Mouse (Mus musculus): Measurements from ENCODE around the gene Adamts20. TPM values are rescaled to one million over a fixed set of nuclear protein-coding genes. Genes with fewer than 3 reads are reported as not detected.

Adamts20 gene
- polyA plus RNA-seq, 1 experiment from 2014 or later: 0.33 TPM

DNA sequence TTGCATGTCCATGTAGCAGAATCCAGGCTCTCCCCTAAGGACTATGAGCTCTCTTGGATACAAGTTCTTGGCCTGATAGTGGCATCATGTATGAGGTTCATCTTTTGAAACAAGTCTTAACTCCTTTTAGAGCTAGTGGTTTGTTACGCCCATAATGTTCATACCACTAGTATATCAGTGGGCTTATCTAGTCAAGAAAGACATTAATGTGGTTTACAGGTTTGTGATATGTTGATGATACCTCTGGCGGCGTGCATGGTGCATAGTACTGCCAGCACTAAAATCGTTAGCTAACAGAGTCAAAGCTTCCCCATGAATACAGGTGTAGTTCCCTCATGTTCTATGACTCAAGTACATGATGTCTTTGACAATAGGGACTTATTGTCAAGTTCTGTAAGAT, 205.7 kb downstream of the Adamts20 start:
- WGBS (ENCODE audit: insufficient replicate concordance): 60% methylated on average over 4 of the region's 4 CpGs
- no peaks in the 10 kb centered on the region for H3K27me3 ChIP-seq (replicated peaks)
- H3K4me3 ChIP-seq: no peak overlapping the region
- no peak overlapping the region for H3K4me2 ChIP-seq
- no peaks in the 10 kb centered on the region for H3K4me1 ChIP-seq
- no peak overlapping the region for H3K27ac ChIP-seq
- no peaks in the 10 kb centered on the region for H3K9me3 ChIP-seq (replicated peaks)
- no peak for ATAC-seq
- H3K36me3 ChIP-seq: no peaks in the 10 kb centered on the region
- H3K9ac ChIP-seq: no peak overlapping the region

DNA sequence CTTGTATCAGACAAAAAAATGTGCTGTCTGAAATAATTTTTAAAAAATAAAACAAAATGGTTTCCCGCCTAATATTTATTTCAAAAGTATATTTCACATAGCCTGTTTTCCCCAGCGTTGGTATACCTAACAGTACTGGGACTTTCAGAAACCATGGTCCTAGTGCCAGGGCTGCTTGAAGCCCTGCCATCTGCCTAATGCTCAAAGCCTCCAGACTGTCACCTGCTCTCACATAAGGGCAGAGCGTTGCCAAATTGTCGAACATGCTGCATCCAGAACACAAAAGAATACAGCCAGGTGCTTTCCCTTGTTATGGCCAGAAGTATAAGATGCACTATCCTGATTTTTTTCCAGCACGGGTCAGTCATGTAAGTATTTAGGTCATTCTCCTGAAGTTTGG, 209.7 kb downstream of the Adamts20 start:
- H3K27me3 ChIP-seq (replicated peaks): no peaks in the 10 kb centered on the region
- no peaks in the 10 kb centered on the region for H3K4me1 ChIP-seq
- no peak overlapping the region for H3K27ac ChIP-seq
- H3K36me3 ChIP-seq: no peaks in the 10 kb centered on the region
- H3K9ac ChIP-seq: no peak overlapping the region
- no peaks in the 10 kb centered on the region for H3K9me3 ChIP-seq (replicated peaks)
- H3K4me2 ChIP-seq: no peak overlapping the region
- no peak overlapping the region for H3K4me3 ChIP-seq
- 73% methylated on average over 5 of the region's 5 CpGs for WGBS (ENCODE audit: insufficient replicate concordance)
- ATAC-seq: no peak

DNA sequence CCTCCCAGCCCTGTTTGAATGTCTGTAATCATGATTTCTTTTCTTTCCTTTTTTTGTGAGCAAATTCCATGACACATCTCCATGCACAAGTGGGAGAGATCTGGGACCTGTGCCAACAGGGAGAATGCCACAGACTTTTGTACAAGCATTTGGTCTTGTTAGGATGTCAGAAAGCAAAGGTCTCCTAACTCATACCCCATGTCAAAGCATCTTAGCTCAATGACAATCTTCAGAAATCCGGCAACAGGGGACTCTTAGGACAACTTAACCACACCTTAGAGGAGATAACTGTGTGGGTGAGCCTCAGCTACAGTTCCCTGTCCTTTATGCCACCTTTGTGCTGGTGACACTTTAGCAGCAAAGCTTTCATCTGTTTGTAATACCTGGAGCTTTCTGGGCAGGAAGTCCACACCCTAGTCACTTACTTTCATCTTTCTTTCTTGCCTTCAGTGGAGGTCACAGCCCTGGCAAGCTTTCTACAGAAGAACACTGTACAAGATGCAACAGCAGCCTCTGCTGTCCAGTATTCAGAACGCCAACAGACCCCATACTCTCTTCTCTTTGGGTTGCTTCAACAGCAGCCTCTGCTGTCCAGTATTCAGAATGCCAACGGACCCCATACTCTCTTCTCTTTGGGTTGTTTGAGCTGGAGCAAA, 210.2 kb downstream of the Adamts20 start:
- H3K9me3 ChIP-seq (replicated peaks): no peaks in the 10 kb centered on the region

DNA sequence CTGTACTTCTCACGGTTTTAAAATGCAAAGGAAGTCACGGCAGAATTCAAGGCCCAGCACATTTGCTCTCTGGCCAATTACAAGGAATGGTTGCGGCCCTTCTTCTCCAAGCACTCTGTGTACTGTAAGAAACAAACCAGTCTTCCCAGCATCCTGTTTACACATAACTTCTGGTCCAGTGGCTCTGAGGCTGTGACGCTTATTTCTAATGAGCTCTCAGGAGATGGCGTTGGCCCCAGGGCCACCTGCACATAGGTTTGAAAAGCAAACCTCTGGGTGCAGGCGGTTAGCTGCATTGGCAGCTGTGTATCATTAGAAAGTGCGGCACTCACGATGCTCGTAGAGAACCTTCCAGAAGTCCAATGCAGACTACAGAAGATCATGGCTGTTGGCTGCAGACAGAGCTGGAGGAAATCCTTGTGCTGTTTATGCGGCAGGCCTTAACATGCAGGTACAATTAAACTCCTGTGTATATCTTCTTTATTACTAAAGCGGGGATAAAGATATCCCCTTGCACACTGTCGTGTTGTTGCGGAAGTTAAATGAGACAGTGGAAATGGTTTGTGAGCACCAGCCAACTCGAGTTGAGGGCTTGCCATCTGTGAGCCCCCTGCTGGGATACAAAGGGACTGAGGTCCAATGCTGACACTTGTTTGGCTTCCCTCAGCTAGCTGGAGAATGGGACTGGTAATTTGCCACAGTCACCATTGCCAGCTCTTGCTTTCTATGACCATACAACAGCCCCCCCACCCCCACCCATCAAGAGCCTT, 210.9 kb downstream of the Adamts20 start:
- H3K4me2 ChIP-seq: no peak overlapping the region
- H3K27me3 ChIP-seq (replicated peaks): no peaks in the 10 kb centered on the region
- H3K9ac ChIP-seq: no peak overlapping the region
- H3K27ac ChIP-seq: no peak overlapping the region
- no peak for ATAC-seq
- WGBS (ENCODE audit: insufficient replicate concordance): 75% methylated on average over 14 of the region's 14 CpGs
- no peaks in the 10 kb centered on the region for H3K36me3 ChIP-seq
- H3K4me3 ChIP-seq: no peak overlapping the region
- no peaks in the 10 kb centered on the region for H3K4me1 ChIP-seq
- no peaks in the 10 kb centered on the region for H3K9me3 ChIP-seq (replicated peaks)

More for the DNA sequence above, 210.2 kb downstream of the Adamts20 start:
- Histone ChIP-seq H3K27ac (no peak overlapping the region), H3K4me1 (no peaks in the 10 kb centered on the region), H3K4me3 (no peak overlapping the region), H3K27me3 (replicated peaks) (no peaks in the 10 kb centered on the region), H3K4me2 (no peak overlapping the region), H3K36me3 (no peaks in the 10 kb centered on the region), H3K9ac (no peak overlapping the region)
- WGBS (ENCODE audit: insufficient replicate concordance): 46% methylated on average over 3 of the region's 3 CpGs
- no peak for ATAC-seq

DNA sequence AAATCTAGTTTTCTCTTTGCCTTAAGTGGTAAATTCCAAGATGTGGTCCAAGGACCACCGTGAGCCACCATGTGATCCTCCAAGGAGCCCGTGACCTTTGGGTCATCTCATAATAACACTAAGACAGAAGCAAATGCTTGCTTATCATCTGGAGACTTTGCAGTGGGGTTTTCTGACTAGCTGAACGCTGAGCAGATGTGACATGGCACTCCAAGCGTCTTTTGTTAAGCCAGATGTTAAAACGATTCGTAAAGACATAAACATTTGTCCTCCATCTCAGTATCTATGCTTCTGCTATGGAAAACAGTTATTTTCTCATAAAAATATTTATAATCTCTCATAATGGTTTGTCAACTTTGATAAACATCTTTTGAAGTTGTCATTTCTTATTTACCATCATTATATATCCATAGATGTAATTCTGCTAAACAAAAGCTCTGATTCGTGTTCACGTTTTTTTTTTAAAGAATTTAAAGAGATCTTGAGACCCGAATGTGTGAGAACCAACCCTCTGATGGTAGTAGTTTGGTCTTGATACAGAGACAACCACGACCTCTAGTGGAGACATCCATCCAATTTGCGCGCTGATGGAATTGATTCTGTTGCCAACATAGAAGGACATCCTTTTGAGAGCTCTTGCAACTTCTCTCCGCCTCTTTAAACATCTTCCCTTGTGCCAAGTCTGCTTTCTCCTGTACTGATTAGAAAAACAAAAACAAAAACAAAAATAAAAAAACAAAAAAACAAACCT, 212.1 kb downstream of the Adamts20 start:
- H3K36me3 ChIP-seq: no peaks in the 10 kb centered on the region
- no peak for ATAC-seq
- H3K27ac ChIP-seq: no peak overlapping the region
- H3K27me3 ChIP-seq (replicated peaks): no peaks in the 10 kb centered on the region
- H3K4me3 ChIP-seq: no peak overlapping the region
- no peaks in the 10 kb centered on the region for H3K9me3 ChIP-seq (replicated peaks)
- H3K9ac ChIP-seq: no peak overlapping the region
- no peaks in the 10 kb centered on the region for H3K4me1 ChIP-seq
- H3K4me2 ChIP-seq: no peak overlapping the region
- WGBS (ENCODE audit: insufficient replicate concordance): 58% methylated on average over 13 of the region's 13 CpGs

DNA sequence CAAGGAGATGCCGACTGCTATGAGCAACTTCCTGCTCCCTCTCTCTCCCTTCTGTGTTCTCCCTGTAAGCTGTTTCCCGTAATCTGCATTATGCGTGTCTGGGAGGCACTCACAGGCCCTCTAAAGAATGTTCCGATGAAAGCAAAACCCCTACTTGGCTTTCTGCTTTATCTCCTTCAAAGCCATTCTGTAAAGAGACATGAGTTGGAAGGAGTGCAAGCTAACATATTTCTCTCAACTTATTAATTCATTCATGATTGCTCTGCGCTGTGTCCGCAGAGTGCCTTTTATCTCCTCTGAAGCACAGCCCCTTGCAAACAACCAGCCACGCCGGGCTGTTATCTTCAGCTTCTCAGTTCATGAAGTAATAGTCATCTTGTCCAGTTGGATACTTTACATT, 215.5 kb downstream of the Adamts20 start:
- WGBS (ENCODE audit: insufficient replicate concordance): 54% methylated on average over 8 of the region's 8 CpGs
- Histone ChIP-seq H3K4me3 (no peak overlapping the region), H3K36me3 (no peaks in the 10 kb centered on the region), H3K4me1 (no peaks in the 10 kb centered on the region), H3K9ac (no peak overlapping the region), H3K27me3 (replicated peaks) (no peaks in the 10 kb centered on the region), H3K9me3 (replicated peaks) (no peaks in the 10 kb centered on the region), H3K27ac (no peak overlapping the region), H3K4me2 (no peak overlapping the region)
- no peak for ATAC-seq

DNA sequence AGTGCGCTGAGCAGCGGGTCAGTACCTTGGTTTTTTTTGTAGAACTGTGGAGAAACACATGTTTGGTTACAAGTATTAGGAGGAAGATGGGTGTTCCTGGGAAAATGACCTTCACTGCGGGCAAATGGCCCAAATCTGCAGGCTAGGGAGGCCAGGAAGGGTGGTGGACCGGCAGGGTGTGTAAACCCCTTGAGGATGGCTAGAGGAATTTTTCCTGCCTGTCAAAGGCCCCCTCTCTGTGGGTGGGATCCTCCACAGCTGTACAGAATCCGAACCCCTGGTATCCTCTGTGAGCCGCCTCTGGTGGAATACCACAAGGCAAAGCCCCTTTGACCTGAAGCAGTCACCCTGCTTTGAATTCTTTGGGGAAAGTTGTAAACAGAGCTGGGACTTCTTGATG, 216.8 kb downstream of the Adamts20 start:
- no peaks in the 10 kb centered on the region for H3K4me1 ChIP-seq
- 56% methylated on average over 6 of the region's 6 CpGs for WGBS (ENCODE audit: insufficient replicate concordance)
- no peak overlapping the region for H3K27ac ChIP-seq
- H3K9me3 ChIP-seq (replicated peaks): no peaks in the 10 kb centered on the region
- H3K9ac ChIP-seq: no peak overlapping the region
- no peaks in the 10 kb centered on the region for H3K27me3 ChIP-seq (replicated peaks)
- no peak overlapping the region for H3K4me3 ChIP-seq
- no peak overlapping the region for H3K4me2 ChIP-seq
- no peaks in the 10 kb centered on the region for H3K36me3 ChIP-seq
- no peak for ATAC-seq

DNA sequence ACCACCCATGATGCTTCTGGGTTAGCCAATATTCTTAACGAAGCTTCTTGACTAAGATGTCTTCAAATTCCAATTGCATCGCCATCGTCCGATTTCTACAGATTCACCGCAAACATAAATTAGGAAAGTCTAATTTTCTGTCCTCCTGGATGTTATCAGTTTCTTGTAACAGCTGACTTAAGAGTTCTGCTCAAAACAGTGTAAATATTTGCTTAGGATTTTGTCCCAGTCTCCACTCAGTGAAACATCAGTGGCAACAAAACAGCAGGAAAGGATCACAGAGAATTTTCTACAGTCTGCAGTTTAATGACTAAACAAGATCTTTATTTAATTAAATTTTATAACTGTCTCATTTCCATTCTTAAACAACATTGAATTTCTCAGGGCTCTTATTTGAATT, 218.5 kb downstream of the Adamts20 start:
- no peak overlapping the region for H3K27ac ChIP-seq
- H3K27me3 ChIP-seq (replicated peaks): no peaks in the 10 kb centered on the region
- ATAC-seq: no peak
- H3K4me1 ChIP-seq: no peaks in the 10 kb centered on the region
- H3K4me3 ChIP-seq: no peak overlapping the region
- WGBS (ENCODE audit: insufficient replicate concordance): 76% methylated on average over 5 of the region's 5 CpGs
- no peak overlapping the region for H3K9ac ChIP-seq
- no peaks in the 10 kb centered on the region for H3K36me3 ChIP-seq
- H3K4me2 ChIP-seq: no peak overlapping the region
- H3K9me3 ChIP-seq (replicated peaks): no peaks in the 10 kb centered on the region

DNA sequence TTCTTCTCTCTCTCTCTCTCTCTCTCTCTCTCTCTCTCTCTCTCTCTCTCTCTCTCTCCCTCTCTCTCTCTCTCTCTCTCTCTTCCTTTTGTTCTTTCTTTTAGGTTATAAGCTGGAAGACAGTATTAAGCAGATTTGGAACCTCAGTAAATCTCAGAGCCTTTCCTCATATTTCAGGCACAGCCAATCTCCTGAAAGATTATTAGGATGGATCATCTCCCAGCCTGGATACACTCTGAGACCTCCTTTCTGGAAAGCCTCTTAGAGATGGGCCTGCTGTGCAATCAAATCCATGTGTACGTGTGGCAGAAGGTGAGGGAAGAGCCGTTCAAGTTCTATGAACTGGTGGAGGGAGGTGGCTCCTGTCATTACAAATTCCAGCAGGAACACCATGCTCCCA, 220.9 kb downstream of the Adamts20 start:
- Histone ChIP-seq H3K9ac (no peak overlapping the region), H3K4me1 (no peaks in the 10 kb centered on the region), H3K27ac (no peak overlapping the region), H3K4me2 (no peak overlapping the region), H3K4me3 (no peak overlapping the region), H3K27me3 (replicated peaks) (no peaks in the 10 kb centered on the region), H3K9me3 (replicated peaks) (no peaks in the 10 kb centered on the region), H3K36me3 (no peaks in the 10 kb centered on the region)
- no peak for ATAC-seq
- WGBS (ENCODE audit: insufficient replicate concordance): 73% methylated on average over 2 of the region's 2 CpGs

DNA sequence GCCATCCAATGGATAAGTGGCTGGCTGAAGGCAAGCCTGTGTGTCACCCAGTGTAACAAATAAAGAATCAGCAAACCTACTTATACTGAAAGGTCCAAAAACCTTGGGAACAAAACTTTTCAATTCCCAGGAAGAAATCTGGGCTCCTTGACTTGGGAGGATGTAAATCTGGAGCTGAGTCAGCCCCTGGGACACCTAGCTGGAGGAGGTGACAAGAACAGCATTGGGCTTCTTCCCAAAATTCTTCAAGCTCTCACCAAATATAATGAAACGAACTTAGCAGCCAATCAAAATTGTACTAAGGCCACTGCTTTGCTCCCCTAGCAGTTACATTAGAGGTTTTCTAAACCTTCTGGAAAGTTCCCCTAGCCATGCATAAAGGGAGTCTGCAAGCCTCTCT, 223.1 kb downstream of the Adamts20 start:
- ATAC-seq: no peak
- WGBS (ENCODE audit: insufficient replicate concordance): 63% methylated on average over 1 of the region's 1 CpGs

DNA sequence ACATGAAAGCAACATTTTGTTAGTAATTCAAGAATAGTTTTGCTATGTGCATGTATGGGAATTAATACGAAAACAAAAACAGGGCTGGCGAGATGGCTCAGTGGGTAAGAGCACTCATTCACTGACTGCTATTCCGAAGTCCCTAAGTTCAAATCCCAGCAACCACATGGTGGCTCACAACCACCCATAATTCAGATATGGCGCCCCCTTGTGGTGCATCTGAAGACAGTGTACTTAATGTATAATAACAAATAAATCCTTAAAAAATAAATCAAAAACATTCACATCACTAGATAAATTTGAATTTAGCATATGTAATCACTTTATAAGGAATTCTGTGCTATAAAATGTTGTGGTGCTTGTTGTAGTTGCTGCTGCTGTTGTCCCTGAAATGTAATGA, 225.6 kb downstream of the Adamts20 start:
- Histone ChIP-seq H3K4me2 (no peak overlapping the region), H3K36me3 (no peaks in the 10 kb centered on the region), H3K4me1 (no peaks in the 10 kb centered on the region), H3K4me3 (no peak overlapping the region), H3K9ac (no peak overlapping the region), H3K27me3 (replicated peaks) (no peaks in the 10 kb centered on the region), H3K27ac (no peak overlapping the region), H3K9me3 (replicated peaks) (no peaks in the 10 kb centered on the region)
- 65% methylated on average over 4 of the region's 4 CpGs for WGBS (ENCODE audit: insufficient replicate concordance)
- ATAC-seq: no peak

More for the DNA sequence above, 223.1 kb downstream of the Adamts20 start:
- Histone ChIP-seq H3K27ac (no peak overlapping the region), H3K36me3 (no peaks in the 10 kb centered on the region), H3K9ac (no peak overlapping the region), H3K27me3 (replicated peaks) (no peaks in the 10 kb centered on the region), H3K9me3 (replicated peaks) (no peaks in the 10 kb centered on the region), H3K4me3 (no peak overlapping the region), H3K4me2 (no peak overlapping the region), H3K4me1 (no peaks in the 10 kb centered on the region)

DNA sequence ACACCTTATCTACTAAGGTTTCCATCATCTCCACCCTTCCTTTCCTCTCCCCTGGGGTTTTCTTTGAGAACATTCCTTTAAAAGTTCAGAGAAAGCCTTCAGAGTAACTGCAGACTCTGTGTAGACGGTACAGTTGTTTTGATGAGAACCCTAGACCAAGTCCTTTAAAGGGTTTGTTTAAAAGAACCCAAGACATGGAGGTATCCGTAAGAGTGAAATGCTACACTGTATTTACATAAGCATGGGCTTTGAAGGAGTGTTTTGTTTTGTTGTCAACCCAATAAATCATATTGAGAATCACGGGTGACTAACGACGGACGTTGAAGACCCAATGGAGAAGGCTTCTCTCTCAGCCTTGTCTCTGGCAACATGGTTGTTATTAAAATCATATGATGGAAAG, 226.1 kb downstream of the Adamts20 start:
- Histone ChIP-seq H3K27ac (no peak overlapping the region), H3K4me1 (no peaks in the 10 kb centered on the region), H3K4me2 (no peak overlapping the region), H3K4me3 (no peak overlapping the region), H3K9me3 (replicated peaks) (no peaks in the 10 kb centered on the region), H3K9ac (no peak overlapping the region), H3K27me3 (replicated peaks) (no peaks in the 10 kb centered on the region), H3K36me3 (no peaks in the 10 kb centered on the region)
- 81% methylated on average over 6 of the region's 6 CpGs for WGBS (ENCODE audit: insufficient replicate concordance)
- no peak for ATAC-seq

Data from liver, embryonic 12.5 days (tissue).